Mouse (Mus musculus): ENCODE measurements around the gene Cyp2d10.

The Cyp2d10 gene

GRCm38 (mm10) chr15:82362234-82362633 lies 44.8 kb downstream of the Cyp2d10 start:
- intact Hi-C loops (cut with DNase I) = no loop called here

DNA sequence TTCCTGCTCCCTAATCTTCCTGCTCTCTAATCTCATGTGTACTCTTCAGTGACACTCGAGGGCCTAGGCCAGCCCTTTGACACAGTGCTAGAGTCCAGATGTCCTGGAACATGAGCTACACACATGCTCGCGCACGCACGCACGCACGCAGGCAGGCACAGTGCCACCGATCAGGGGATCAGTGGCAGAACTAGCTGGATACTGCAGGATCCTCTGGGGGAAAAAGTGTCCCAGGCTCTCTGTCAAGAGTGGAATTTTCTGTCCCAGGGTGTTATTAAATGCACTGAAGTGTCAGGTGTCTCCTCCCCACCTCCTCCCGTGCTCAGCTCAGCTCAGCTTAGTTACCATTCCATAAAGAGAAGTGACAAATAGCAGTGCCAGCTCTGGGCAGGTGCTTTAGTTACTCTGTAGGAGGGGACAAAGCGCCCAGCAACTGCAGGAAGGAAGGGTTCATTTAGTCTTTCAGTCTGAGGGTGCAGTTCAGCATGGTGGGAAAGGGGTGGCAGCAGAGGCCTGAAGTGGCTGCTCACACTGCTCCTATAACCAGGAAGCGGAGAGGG lies 45.5 kb downstream of the Cyp2d10 start:
- intact Hi-C loops (cut with DNase I) = no loop called here

GRCm38 (mm10) chr15:82358431-82359260 lies 48.3 kb downstream of the Cyp2d10 start:
- intact Hi-C loops (cut with DNase I) = loop anchor here (5.0 kb wide), 1 partner anchor 59 kb away; no protein-coding TSS in a partner anchor

DNA sequence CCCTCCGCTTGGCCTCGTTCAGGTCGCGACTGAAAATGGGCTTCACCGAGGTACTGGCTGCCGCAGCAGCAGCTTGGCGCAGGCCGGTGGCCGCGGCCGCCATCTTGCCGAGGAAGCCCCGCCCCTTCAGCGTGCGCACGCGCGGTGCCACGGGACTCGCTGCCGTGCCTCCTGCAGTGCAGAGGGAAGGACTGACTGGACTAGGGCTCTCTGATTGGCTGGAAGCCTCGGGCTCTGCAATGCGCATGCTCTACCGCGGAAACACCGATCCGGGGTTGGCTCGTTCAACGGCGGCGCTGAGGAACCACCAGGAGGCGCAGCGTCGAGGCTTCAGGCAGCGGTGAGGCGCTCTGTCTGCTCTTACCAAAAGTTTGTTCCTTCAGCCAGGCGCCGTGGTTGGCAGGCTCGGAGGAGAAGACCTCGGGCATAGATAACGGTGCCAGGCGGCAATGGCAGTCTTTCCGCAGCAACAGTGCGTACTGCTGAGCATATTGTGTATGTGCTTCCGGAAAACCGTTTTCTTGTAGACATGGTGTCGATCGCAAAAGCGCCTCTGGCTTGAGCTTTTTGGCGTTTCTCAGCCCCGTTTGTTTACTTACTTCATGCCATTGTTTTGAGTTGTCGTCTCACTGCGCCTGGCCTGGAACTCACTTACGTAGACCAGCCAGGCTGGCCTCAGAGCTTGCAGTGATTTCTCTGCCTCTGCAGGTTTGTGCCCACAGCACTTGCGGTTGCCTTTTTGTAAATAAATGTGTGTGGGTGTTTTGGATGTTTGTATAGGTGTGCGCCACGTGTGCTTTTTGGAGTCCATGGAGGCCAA lies 52.7 kb downstream of the Cyp2d10 start, which contains the start of gene Ndufa6:
Gene Ndufa6 (minus strand): TSS at position 197 of the 820 bp plus-strand sequence.
- intact Hi-C loops (cut with DNase I) = no loop called here

DNA sequence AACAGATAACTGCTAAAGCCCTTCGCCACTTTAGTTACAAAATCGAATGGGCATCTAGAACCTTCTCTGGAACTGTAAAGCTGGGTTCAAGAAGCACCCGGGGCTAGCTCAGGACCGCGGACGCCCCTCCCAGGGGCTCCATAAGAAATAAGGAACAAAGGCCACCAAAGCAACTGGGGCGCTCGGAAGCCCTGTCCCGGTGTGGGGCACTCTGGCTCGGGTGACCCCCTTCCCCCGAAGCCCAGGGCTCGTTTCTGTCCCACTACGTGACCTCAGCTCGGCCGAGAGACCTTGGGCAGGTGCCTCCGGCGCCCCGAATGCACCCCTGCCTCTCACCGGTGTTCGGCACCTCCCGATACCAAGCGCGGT lies 53.3 kb downstream of the Cyp2d10 start:
- intact Hi-C loops (cut with DNase I) = no loop called here

- intact Hi-C loops (cut with DNase I) = no loop called here
Measured at GRCm38 (mm10) chr15:82353078-82353744, 53.8 kb downstream of the Cyp2d10 start.

Small RNA genes within 50 kb of the gene (microRNA-seq; reads per million reads assigned to microRNA genes)
- gene Gm25990 = 0 reads per million in 2 experiments
- 0 reads per million in 2 experiments for gene Gm27331
- gene Gm27622 = 0 reads per million in 2 experiments
- 0 reads per million in 2 experiments for gene Mir7684

All from adrenal gland (tissue).